Mouse (Mus musculus) megakaryocyte-erythroid progenitor cell, adult 5-6 weeks (primary cell): Measurements from ENCODE around the gene Rps6ka2. TPM values are rescaled to one million over a fixed set of nuclear protein-coding genes. Genes with fewer than 3 reads are reported as not detected.

Experiments
- ATAC-seq: replicated peaks from 2 replicates; pipeline ENCODE4 v1.8.0; 2016; ENCODE audit warnings: mild to moderate bottlenecking, inconsistent platforms; ENCODE audit not compliant: severe bottlenecking, poor library complexity, low FRiP score, low TSS enrichment
- total RNA-seq, 2 experiments: library from RNA; stranded (forward) in 1 of 2; stranded (reverse) in 1 of 2; fragments of 200-1000, 215-1000 nt in 1 of 2; fragments of >200 nt in 1 of 2; fragmentation: Nextera tagmentation in 1 of 2; gene quantifications; 2 replicates each; pipeline ENCODE4 v1.2.3; 2014 to 2017

Gene Rps6ka2
- total RNA-seq, 2 experiments from 2014 or later: 1.8 to 2.6 TPM

DNA sequence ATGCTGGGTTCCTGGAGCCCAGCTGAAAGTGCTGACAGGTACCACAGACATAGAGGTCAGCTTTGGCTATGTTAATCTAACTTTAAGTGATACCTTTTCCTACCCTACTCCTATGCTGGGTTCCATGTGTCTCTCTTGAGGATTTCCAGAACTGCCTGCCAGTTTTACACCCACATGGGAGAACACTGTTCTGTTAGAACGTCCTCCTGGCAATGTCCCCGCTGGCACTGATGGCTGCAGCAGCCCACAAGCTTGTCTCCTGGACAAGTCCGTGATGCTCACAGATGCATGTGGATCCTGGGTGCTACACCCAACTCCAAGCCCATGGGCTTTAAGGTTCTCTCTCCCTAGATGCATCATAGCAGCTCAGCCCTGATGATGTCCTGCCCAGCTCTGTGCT is 44.1 kb downstream of the Rps6ka2 start:
- ATAC-seq: no peak

GRCm38 (mm10) chr17:7217791-7218329 is 47.9 kb downstream of the Rps6ka2 start:
- no peak for ATAC-seq

DNA sequence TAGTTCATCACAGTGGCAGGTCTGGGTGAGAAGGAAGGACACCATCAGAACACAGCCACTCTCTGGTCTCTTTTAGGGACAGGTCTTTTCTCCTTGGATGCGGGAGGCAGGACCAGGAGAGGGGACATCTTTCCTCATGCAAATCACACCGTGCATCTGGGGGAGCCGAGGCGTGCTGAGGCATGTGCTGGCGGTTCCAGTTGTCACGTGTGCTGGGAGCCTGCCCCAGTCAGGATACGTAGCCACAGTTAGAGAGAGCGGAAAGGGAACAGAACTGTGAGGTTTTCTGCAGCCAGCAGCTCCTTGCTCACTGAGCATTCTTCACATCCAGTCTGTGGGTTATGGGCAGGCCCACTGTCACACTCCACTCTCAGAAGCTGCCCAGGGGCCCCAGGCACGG is 48.5 kb downstream of the Rps6ka2 start:
- no peak for ATAC-seq

- peak; percentile 43; the same call in 1 of the 2 replicates for ATAC-seq
These were observed 49.3 kb downstream of the Rps6ka2 start for GRCm38 (mm10) chr17:7219044-7219718.

GRCm38 (mm10) chr17:7221310-7221709 is 51.4 kb downstream of the Rps6ka2 start:
- ATAC-seq: no peak

DNA sequence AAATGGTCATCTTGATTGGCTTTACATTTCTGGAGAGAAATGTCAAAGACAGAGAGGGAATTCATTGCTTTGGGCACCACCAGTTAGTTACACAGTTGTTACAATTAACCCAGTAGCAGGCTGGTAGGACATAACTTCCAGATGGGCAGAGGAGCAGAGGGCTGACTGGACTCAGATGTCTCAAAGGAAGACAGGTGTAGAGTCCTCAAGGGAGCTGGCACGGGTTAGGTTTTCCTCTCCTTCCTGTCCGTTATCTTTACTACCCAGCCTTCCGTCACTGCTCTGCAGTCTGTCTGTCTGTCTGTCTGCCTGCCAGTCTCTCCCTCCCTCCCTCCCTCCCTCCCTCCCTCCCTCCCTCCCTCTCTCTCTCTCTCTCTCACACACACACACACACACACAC is 52.3 kb downstream of the Rps6ka2 start:
- ATAC-seq: peak; percentile 37; the same call in 1 of the 2 replicates

DNA sequence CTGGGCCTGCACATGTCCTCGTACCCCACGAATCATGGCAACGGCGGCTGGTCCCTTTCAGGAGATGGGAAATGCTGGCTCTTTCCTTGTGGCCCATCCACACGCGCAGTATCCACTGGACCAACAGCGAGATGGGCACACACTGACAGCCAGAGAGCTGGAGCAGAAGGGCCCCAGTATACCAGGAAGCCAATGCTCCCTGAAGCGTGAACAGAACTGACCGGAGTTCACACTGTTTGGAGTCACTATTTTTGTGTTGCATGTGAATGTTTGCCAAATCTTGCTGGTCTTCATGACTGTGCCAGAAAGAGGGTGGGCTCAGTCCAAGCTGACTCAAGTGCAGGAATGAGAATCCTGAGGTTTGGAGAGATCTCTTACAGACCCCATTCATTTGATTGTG is 58.6 kb downstream of the Rps6ka2 start:
- no peak for ATAC-seq

GRCm38 (mm10) chr17:7231312-7231711 is 61.4 kb downstream of the Rps6ka2 start:
- ATAC-seq: no peak

GRCm38 (mm10) chr17:7231790-7232189 is 61.9 kb downstream of the Rps6ka2 start:
- no peak for ATAC-seq

DNA sequence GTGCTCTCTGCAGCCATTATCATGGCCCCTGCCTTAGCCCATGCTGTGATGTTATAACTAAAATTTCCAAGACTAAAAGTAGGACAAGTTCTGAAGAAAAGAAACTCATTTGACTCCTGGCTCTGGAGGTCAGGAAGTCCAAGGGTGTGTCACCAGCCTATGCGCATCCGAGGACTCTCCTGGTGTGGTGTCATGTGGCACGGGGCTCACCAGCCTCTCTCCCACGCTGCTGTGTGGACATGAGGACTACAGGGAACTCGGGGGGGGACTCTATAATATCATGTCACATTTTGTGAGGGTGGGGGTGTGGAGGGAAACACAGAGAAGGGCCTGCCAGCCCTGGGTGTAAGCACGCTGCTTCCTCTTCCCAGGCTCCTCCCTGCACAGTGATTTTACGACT is 62.5 kb downstream of the Rps6ka2 start:
- ATAC-seq: no peak

DNA sequence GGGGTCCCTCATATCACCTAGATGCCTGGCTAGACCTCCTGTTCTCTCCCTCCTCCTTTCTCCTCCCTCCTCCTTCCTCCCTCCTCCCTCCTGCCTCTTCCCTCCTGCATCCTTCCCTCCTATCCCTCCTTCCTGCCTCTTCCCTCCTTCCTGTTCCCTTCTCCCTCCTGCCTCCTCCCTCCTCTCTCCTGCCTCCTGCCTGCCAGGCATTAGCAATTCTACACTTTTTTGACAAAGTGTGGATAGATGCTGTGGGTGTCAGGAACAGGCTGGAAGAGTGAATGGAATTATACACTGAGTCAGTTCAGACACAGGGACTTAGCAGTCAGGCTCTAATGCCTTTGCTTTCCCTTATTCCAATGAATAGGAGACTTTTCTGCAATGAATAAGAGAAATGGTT is 63.3 kb downstream of the Rps6ka2 start:
- no peak for ATAC-seq

GRCm38 (mm10) chr17:7237706-7238105 is 67.8 kb downstream of the Rps6ka2 start:
- no peak for ATAC-seq

GRCm38 (mm10) chr17:7238766-7239165 is 68.9 kb downstream of the Rps6ka2 start:
- no peak for ATAC-seq

DNA sequence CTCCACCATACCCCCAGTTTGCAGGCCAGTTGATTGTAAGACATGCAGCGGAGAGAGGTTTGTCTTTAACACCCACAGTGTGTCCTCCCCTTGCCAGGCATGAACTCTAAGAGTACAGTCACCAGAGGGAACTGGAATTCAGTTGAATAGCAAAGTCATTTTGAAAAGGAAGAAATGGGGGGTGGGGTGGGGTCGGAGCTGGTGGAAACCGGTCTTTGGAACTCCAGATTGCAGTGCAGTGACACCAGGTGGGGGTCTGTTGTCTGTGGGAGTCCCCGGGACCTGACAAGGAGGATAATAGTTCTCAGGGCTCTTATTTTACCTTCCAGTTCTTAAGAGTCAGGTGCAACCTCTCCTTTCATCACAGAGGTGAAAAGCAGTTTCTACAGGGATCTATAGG is 70.6 kb downstream of the Rps6ka2 start:
- ATAC-seq: no peak

GRCm38 (mm10) chr17:7245078-7245477 is 75.2 kb downstream of the Rps6ka2 start:
- ATAC-seq: no peak

GRCm38 (mm10) chr17:7246893-7247556 is 77.1 kb downstream of the Rps6ka2 start:
- no peak for ATAC-seq

DNA sequence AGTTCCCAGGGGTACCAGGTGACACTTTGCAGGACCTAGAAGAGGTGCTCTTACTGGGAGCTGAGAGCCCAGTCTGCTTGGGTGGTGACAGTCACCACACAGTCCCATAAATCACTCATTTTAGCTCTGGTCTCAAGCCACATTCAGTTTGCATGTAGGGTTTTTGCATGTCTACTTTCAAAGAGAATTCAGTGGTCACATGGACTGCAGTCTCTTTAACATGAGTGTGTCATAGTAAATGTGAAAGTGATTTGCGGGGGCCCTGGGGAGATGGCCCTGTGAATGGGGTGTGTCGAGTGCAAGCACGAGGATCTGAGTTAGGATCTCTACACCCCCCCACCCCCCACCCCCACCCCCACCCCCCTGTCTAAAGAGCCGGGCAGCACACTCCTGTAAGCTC is 80.5 kb downstream of the Rps6ka2 start:
- no peak for ATAC-seq

DNA sequence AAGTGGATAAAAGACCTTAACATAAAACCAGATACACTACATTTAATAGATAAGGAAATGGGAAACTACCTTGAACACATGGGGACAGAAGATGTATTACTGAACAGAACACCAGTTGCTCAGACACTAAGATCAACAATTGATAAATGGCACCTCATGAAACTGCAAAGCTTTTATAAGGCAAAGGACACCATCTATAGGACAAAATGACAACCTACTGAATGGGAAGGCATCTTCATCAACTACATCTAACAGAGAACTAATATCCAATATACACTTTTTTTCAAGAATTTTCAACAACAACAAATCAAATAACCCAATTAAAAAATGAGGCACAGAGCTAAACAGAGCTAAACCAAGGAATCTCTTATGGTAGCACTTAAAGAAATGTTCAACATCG is 87.3 kb downstream of the Rps6ka2 start:
- no peak for ATAC-seq

DNA sequence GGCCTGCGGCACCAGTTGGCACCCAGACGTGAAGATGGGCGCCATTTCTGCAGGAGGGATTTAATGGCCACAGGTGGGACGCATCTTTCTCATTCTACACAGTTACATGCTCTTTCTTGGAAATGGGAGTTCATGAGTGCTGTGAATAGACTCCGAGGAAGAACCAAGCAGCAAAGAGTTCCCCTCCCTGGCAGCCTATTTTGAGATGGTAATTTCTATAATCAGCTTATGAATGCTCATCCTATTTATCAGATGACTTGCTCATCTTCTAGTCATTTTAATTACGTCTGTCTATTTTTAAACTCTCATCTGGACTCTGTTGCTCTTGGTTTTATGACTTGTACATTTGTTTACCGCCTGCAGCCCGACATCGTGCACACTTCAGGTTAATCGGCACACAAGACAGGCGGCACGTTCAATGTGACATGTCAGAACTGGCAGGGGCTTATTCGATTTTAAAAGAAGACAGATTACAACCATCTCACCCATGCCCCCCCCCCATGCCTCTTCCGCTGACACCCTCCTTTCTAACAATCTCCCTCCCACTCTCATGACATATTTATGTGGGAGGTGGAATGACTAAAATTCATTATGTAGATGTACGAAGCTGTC is 88.9 kb downstream of the Rps6ka2 start:
- no peak for ATAC-seq

- no peak for ATAC-seq
These were observed 90.4 kb downstream of the Rps6ka2 start for GRCm38 (mm10) chr17:7260360-7260759.

- ATAC-seq: no peak
These were observed 92.1 kb downstream of the Rps6ka2 start for GRCm38 (mm10) chr17:7262056-7262455.
